Mouse (Mus musculus) layer of hippocampus, postnatal 14 days (tissue): ENCODE measurements around the gene Elavl1. TPM values are rescaled to one million over a fixed set of nuclear protein-coding genes. Genes with fewer than 3 reads are reported as not detected.
A peak's percentile ranks its signal among the peaks of the same experiment; 100 is the strongest.
"Not testable (repeated sequence)": the region's sequence is repeated elsewhere in the genome, so short reads cannot be mapped to it uniquely, and the experiment has no call there.

Experiments
- DNase-seq, 2 experiments: peaks; one replicate each; pipeline ENCODE4 v3.0.0; 2021 to 2022; ENCODE audit warnings: low spot score in 2 of 2, mixed read lengths in 1 of 2
- long read RNA-seq, 2 experiments: library from polyadenylated mRNA; stranded (forward); transcript quantifications; one replicate each; pipeline ENCODE4 v2.0.0; 2021
- total RNA-seq, 2 experiments: library from RNA; stranded (reverse); gene quantifications; 2 replicates each; pipeline ENCODE4 v1.2.3; 2021

Gene Elavl1
- 10 to 100 TPM; 75.5 to 79.0 TPM for total RNA-seq
- long read RNA-seq, experiment 1, full-length matches to known transcripts = 49 of 55 reads
- long read RNA-seq, experiment 1, partial matches to known transcripts = 1 of 55 reads
- long read RNA-seq, experiment 1, other reads (novel, unspliced or antisense) = 5 of 55 reads
- long read RNA-seq, experiment 2, full-length matches to known transcripts = 48 of 71 reads
- long read RNA-seq, experiment 2, partial matches to known transcripts = 1 of 71 reads
- long read RNA-seq, experiment 2, other reads (novel, unspliced or antisense) = 22 of 71 reads

DNA sequence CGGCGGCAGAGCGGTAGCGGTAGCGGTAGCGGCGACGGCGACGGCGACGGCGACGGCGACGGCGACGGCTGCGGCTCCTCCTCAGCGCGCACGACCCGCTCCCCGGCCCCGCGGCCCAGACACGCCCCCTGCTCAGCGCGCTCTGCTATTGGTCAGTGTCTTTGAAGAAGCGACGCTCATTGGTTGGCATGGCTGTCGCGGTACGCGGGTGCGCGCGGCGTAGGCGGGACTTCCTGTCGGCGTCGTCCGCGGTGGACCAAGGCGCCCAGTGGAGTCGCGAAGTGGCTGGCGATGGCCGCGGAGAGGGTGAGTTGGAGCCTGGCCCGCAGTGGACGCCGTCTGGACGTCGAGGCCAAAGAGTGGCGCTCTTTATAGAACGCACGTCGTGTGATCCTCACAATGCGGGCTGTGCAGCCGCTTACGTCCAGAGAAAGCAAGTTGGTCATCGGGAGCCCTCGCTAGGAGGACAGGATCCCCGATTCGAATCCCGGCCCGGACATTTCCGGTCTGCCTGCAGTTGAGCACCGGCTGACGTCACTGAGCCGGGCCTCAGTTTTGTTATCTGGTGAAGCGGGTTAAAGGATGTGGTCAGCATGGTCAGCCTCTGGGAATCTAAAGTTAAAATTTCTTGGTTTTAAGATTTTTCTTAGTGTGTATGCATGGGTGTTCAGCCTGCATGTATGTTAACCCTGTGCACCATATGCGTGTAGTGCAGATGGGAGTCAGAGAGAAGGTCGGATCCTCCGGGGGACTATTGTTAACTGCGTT is at the start of gene Elavl1, which contains the start of gene Ccl25:
Gene Elavl1 (minus strand): TSS at position 431 of the 768 bp plus-strand sequence.
Gene Ccl25 (plus strand): TSS at position 228 of the 768 bp plus-strand sequence.
- peak; percentile 98 for DNase-seq

DNA sequence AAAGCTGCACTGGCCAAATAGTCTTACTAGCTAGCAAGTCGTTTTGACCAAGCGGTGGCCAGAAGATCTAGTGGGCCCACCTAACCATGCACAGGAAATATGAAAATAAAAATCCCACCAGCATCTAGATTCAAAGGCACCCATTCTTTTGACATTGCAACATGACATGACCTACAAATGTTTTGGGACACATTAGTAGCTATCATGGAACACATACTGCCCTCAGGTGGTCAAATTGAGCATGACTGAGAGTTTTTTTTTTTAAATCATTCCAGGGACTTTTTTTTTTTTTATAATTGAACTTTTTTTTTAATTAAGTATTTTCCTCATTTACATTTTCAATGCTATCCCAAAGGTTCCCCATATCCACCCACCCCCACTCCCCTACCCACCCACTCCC is 47.4 kb upstream of the Elavl1 start:
- no peak for DNase-seq

- peak; percentile 23 to 60 for DNase-seq
These were observed 44.9 kb upstream of the Elavl1 start for GRCm38 (mm10) chr8:4370078-4370477.

- DNase-seq = no peak
These were observed 43.3 kb upstream of the Elavl1 start for GRCm38 (mm10) chr8:4368470-4368869.

- DNase-seq = peak; percentile 71 to 77
These were observed 42.6 kb upstream of the Elavl1 start for GRCm38 (mm10) chr8:4367808-4368207.

DNA sequence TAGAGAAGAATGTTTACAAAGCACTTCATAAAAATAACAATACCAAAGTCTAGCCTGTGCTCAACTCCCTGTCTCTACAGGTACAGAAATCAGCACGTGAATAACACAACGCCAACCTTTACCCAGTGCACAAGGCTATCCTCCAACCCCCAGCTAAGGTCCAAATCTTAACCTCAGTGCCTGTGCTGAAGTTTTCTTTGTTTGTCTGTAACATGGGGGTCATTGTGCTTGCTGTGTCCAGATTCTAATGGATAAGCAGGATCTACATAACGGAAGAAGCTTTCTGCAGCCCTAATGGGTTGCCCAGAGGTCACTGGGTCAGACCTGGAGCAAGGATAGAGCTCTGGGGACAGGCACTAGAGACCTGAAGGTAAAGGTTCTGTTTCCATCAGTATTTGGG is 41.0 kb upstream of the Elavl1 start:
- no peak for DNase-seq

DNA sequence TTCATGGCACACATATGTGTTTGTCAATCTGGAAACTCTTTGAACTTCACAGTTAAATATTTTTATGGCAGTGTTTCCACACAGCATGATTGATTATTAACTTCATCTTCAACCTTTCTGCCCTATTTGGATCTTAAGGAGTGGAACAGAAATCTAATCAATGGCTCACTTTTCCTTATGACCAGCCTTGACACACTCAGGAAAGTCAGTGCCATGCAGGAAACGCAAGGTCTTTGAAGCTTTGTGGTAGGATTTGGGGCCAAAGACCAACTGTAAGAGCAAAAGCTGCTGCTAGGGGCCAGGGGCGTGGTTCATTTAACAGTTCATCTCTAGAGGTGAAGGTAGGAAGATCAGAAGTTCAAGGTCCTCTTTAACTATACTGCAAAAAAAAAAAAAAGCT is 35.7 kb upstream of the Elavl1 start:
- no peak for DNase-seq

- DNase-seq = no peak
These were observed 34.1 kb upstream of the Elavl1 start for GRCm38 (mm10) chr8:4359362-4359761.

GRCm38 (mm10) chr8:4355455-4355854 is 30.2 kb upstream of the Elavl1 start:
- DNase-seq = no peak

DNA sequence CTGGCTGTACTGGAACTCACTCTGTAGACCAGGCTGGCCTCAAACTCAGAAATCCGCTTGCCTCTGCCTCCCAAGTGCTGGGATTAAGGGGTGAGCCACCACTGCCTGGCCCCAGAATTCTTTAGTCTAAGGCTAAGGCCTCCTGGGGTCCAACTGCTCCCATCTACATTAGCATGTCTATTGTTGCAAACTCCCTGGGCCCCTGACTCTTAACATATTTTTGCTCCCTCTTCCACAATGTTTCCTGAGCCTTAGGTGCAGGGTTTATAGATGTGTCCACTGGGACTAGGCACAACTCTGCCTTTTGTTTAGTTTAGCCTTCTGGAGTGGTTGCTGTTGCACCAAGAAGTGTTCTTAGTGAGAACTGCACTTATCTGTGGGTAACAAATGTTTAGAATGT is 29.3 kb upstream of the Elavl1 start:
- no peak for DNase-seq

GRCm38 (mm10) chr8:4353741-4354140 is 28.5 kb upstream of the Elavl1 start:
- DNase-seq = no peak

DNA sequence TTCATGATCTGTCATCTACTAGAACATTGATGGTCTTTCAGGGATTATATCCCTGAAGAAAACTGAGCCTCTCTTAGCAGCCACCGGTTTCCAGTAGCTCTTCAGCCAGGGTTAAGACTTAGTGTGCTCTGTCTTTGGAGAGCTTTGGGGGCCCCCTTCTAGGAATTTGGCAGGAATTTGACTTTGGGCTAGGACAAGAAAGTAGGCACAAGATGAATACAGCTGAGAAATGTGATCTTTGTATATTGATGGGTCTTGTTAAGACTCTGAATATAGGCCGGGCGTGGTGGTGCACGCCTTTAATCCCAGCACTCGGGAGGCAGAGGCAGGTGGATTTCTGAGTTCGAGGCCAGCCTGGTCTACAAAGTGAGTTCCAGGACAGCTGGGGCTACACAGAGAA is 27.3 kb upstream of the Elavl1 start:
- not testable (repeated sequence) for DNase-seq

DNA sequence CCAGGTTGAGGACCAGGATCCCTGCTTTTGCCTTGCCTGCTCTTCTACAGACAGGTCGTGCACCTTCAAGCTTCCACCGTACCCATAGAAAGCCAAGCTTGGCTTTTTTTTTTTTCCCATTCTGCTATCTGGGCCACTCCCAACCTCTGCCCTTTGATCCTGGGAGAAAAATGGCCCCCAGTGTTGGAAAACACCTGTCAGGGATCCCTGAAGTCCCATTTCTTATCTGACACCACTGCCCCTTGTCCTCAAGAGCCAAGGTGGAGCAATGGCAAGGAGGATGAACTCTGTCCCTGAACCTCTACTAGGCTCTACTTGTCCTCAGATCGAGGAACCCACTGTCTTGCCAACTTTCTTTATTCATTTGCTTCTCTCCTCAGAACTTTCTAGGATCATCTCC is 25.4 kb upstream of the Elavl1 start:
- DNase-seq = no peak

GRCm38 (mm10) chr8:4349335-4349734 is 24.1 kb upstream of the Elavl1 start:
- no peak for DNase-seq

DNA sequence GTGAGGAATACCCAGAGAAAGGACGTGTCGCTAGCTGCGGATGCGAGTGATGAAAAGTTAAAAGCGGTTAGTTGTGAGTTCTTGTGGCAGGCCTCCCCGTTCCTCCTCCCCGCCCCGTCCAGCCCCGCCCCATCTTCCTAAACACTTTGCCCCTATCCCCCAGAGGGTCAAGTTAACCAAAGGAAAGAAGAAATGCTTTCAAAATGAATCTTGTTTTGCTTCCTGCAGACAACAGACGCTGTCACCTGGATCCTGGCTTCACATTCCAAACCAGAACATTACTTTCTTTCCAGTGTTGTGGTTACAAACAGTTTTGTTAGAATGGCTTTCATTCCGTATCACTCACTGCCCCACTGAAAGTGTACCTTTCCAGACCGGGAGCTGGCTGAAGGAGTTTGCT is 23.1 kb upstream of the Elavl1 start:
- no peak for DNase-seq

DNA sequence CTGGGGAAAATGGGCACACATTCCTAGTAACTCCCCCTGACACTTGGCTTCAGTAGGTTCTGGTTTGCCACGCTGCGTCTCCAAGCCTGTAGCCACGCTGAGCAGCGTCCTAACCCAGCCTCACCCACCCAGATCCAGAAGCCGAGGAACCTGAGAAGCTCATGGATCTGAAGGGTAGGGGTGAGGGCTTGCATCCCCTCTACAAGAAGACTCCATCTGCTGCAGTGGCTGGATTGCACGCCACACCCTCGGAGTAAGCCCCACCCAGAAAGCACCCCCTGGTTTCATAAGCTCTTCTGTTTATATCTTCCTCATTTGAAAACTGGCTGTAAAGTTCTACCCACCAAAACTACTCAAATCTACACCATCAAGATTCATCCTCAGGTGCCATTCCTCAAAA is 22.4 kb upstream of the Elavl1 start:
- DNase-seq = no peak

DNA sequence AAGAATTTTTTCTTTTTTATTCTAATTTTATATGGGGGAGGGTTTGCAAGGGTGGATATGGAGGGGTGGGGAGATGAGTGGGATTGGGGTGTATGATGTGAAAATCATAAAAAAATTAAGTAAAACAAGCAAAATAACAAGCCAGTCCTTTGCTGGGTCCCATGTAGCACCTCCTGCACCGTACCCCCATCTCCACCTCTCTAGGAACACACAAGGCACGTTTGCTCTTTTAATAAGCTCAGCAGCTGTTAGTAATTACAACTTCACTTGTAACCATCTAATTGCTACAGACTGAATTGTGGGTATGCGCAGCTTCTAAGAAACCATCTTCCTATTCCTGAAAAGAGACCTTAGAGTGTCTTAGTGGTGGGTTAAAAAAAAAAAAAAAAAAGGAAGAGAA is 15.0 kb upstream of the Elavl1 start:
- no peak for DNase-seq

GRCm38 (mm10) chr8:4335678-4336077 is 10.5 kb upstream of the Elavl1 start:
- DNase-seq = no peak

GRCm38 (mm10) chr8:4333966-4334365 is 8.8 kb upstream of the Elavl1 start:
- DNase-seq = no peak

DNA sequence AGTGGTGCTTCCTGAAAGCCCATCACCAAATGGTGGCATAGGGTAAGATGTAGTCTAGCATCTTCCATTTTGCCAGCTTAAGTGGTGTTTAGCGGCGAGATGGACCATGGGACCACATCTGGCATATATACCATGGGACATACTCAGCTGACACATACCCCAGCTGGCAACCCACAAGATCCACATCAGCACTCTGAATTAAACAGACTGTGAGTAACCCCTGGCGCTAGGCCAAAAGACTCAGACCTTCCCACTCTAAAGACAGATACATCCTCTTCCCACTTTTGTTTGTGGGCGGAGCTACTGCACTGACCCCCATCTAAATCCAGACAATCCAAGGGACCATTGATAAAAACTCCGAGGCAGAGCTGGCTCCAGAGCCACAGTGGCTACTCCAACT is 3.8 kb upstream of the Elavl1 start:
- DNase-seq = no peak

DNA sequence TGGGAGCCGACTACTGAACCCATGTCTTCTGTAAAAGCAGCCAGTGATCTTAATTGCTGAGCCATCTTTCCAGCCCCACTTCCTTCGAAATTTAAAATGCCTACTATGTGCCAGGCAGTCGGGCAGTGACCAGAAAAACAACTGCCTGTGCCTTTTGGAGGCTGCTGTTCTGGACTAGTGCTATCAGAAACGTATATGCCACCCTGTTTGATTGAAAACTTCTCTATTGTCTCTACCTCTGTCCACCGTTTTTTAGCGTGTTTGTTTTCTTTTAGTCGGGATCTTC is 481 bp upstream of the Elavl1 start:
- DNase-seq = no peak

GRCm38 (mm10) chr8:4324525-4324924 is 688 bp downstream of the Elavl1 start:
- DNase-seq = peak; percentile 28 to 39

DNA sequence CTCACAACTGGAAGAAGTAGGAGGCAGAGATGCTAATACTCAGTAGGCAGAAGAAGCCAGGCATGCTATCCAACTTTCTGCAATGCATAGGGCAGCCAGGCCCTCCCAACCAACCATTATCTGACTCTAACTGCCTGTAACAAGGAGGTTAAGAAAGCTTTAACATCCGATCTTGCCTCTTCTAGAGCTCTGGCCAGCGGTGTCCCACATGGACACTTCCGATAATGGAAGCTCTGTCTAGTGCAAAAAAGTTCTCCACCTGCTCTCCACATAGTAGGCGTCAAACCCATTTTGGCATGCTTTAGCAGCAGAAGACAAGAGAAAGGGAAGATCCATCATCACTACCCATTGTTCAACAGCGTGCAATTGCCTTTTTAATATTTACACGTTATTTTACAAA is 1.3 kb downstream of the Elavl1 start:
- no peak for DNase-seq
